Mouse (Mus musculus): ENCODE results near the gene Vipr1.

DNA sequence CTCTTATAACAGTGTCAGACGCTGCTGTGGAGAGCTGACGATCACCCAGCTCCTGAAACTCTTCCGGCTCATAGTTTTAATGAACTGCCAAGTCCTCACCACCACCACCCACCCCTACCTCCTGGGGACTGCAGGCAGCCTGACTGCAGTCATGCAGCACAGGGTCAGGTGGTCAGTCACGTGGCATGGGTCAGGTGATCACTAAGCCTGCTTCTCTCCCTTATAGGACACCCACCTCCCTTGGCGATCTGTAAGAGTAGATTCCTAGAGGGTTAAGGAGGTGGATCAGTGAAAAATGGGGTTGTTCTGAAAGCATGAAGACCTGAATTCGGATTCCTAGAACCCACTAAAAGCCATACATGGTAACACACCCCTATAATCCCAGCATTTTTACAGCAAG, 43.0 kb upstream of the Vipr1 start:
- no peak for TF ChIP-seq POLR2A (IDR thresholded peaks at IDR 0.05; ENCODE audit: low read depth, low read length)
- TF ChIP-seq CTCF (IDR thresholded peaks at IDR 0.05; ENCODE audit: extremely low read depth, insufficient read length, insufficient replicate concordance, low read depth, low read length) = no peak
